Mouse (Mus musculus): ENCODE measurements around the gene Atp1a4. TPM values are rescaled to one million over a fixed set of nuclear protein-coding genes. Genes with fewer than 3 reads are reported as not detected.

Atp1a4 gene
- total and polyA plus RNA-seq, 2 experiments from 2014 or later, result not detected

- no peak overlapping the region for H3K9ac ChIP-seq
- no peak overlapping the region for H3K4me3 ChIP-seq (ENCODE audit: low read depth, low read length)
- WGBS, result 63% methylated on average over 5 of the region's 5 CpGs
- H3K36me3 ChIP-seq (ENCODE audit: insufficient read depth), result peaks cover 67% of the 10 kb centered on the region
- TF ChIP-seq CTCF (IDR thresholded peaks at IDR 0.05; ENCODE audit: low read depth), result no peak
- DNase-seq (no peak), ATAC-seq (no peak)
- H3K9me3 ChIP-seq (ENCODE audit: low read length), result no peaks in the 10 kb centered on the region
- H3K4me2 ChIP-seq (ENCODE audit: low read depth), result no peak overlapping the region
- no peaks in the 10 kb centered on the region for H3K27me3 ChIP-seq (ENCODE audit: insufficient read depth, low read length)
- H3K27ac ChIP-seq (ENCODE audit: low read depth, low read length), result no peak overlapping the region
- H3K4me1 ChIP-seq (ENCODE audit: insufficient read depth), result peaks cover 29% of the 10 kb centered on the region
Observed at GRCm38 (mm10) chr1:172197851-172198250, 60.4 kb downstream of the Atp1a4 start.

- ATAC-seq (no peak), DNase-seq (no peak)
- WGBS, result 85% methylated on average over 3 of the region's 3 CpGs
- Histone ChIP-seq H3K9ac (no peak overlapping the region), H3K4me1 (ENCODE audit: insufficient read depth) (peaks cover 22% of the 10 kb centered on the region), H3K4me3 (ENCODE audit: low read depth, low read length) (no peak overlapping the region), H3K9me3 (ENCODE audit: low read length) (no peaks in the 10 kb centered on the region), H3K27me3 (ENCODE audit: insufficient read depth, low read length) (no peaks in the 10 kb centered on the region), H3K36me3 (ENCODE audit: insufficient read depth) (peaks cover 72% of the 10 kb centered on the region), H3K4me2 (ENCODE audit: low read depth) (no peak overlapping the region), H3K27ac (ENCODE audit: low read depth, low read length) (no peak overlapping the region)
- TF ChIP-seq CTCF (IDR thresholded peaks at IDR 0.05; ENCODE audit: low read depth), result no peak
Observed at GRCm38 (mm10) chr1:172197146-172197545, 61.1 kb downstream of the Atp1a4 start.

GRCm38 (mm10) chr1:172194435-172194834 is 63.8 kb downstream of the Atp1a4 start:
- H3K36me3 ChIP-seq (ENCODE audit: insufficient read depth), result peaks cover 79% of the 10 kb centered on the region
- H3K9me3 ChIP-seq (ENCODE audit: low read length), result no peaks in the 10 kb centered on the region
- H3K27ac ChIP-seq (ENCODE audit: low read depth, low read length), result no peak overlapping the region
- 71% methylated on average over 8 of the region's 8 CpGs for WGBS
- H3K4me1 ChIP-seq (ENCODE audit: insufficient read depth), result no peaks in the 10 kb centered on the region
- no peak overlapping the region for H3K9ac ChIP-seq
- no peak overlapping the region for H3K4me3 ChIP-seq (ENCODE audit: low read depth, low read length)
- no peaks in the 10 kb centered on the region for H3K27me3 ChIP-seq (ENCODE audit: insufficient read depth, low read length)
- DNase-seq (no peak), ATAC-seq (no peak)
- no peak overlapping the region for H3K4me2 ChIP-seq (ENCODE audit: low read depth)
- TF ChIP-seq CTCF (IDR thresholded peaks at IDR 0.05; ENCODE audit: low read depth), result no peak

GRCm38 (mm10) chr1:172192217-172192616 is 66.0 kb downstream of the Atp1a4 start:
- Histone ChIP-seq H3K4me1 (ENCODE audit: insufficient read depth) (no peaks in the 10 kb centered on the region), H3K4me3 (ENCODE audit: low read depth, low read length) (no peak overlapping the region), H3K27me3 (ENCODE audit: insufficient read depth, low read length) (no peaks in the 10 kb centered on the region), H3K9ac (no peak overlapping the region), H3K4me2 (ENCODE audit: low read depth) (no peak overlapping the region), H3K9me3 (ENCODE audit: low read length) (no peaks in the 10 kb centered on the region), H3K27ac (ENCODE audit: low read depth, low read length) (no peak overlapping the region), H3K36me3 (ENCODE audit: insufficient read depth) (peaks cover 78% of the 10 kb centered on the region)
- ATAC-seq (no peak), DNase-seq (no peak)
- no peak for TF ChIP-seq CTCF (IDR thresholded peaks at IDR 0.05; ENCODE audit: low read depth)
- 83% methylated on average over 3 of the region's 3 CpGs for WGBS

- WGBS, result 82% methylated on average over 2 of the region's 2 CpGs
- no peaks in the 10 kb centered on the region for H3K27me3 ChIP-seq (ENCODE audit: insufficient read depth, low read length)
- H3K4me3 ChIP-seq (ENCODE audit: low read depth, low read length), result no peak overlapping the region
- peak; percentile 21; the same call in 1 of the 2 replicates for TF ChIP-seq CTCF (IDR thresholded peaks at IDR 0.05; ENCODE audit: low read depth)
- H3K36me3 ChIP-seq (ENCODE audit: insufficient read depth), result peaks cover 78% of the 10 kb centered on the region
- no peak overlapping the region for H3K27ac ChIP-seq (ENCODE audit: low read depth, low read length)
- H3K4me2 ChIP-seq (ENCODE audit: low read depth), result no peak overlapping the region
- DNase-seq (no peak), ATAC-seq (no peak)
- no peak overlapping the region for H3K9ac ChIP-seq
- no peaks in the 10 kb centered on the region for H3K9me3 ChIP-seq (ENCODE audit: low read length)
- no peaks in the 10 kb centered on the region for H3K4me1 ChIP-seq (ENCODE audit: insufficient read depth)
Observed at GRCm38 (mm10) chr1:172191578-172191977, 66.6 kb downstream of the Atp1a4 start.

GRCm38 (mm10) chr1:172188891-172189290 is 69.3 kb downstream of the Atp1a4 start:
- DNase-seq, result no peak
- no peak overlapping the region for H3K9ac ChIP-seq
- 70% methylated on average over 4 of the region's 4 CpGs for WGBS
- H3K27me3 ChIP-seq (ENCODE audit: insufficient read depth, low read length), result no peaks in the 10 kb centered on the region
- H3K9me3 ChIP-seq (ENCODE audit: low read length), result no peaks in the 10 kb centered on the region
- TF ChIP-seq CTCF (IDR thresholded peaks at IDR 0.05; ENCODE audit: low read depth), result peak; percentile 63
- no peak overlapping the region for H3K4me3 ChIP-seq (ENCODE audit: low read depth, low read length)
- no peak overlapping the region for H3K27ac ChIP-seq (ENCODE audit: low read depth, low read length)
- H3K4me2 ChIP-seq (ENCODE audit: low read depth), result no peak overlapping the region
- ATAC-seq, result no peak
- H3K4me1 ChIP-seq (ENCODE audit: insufficient read depth), result no peaks in the 10 kb centered on the region
- peaks cover 54% of the 10 kb centered on the region for H3K36me3 ChIP-seq (ENCODE audit: insufficient read depth)

- WGBS, result 92% methylated on average over 10 of the region's 10 CpGs
- H3K36me3 ChIP-seq (ENCODE audit: insufficient read depth), result peaks cover 46% of the 10 kb centered on the region
- ATAC-seq (no peak; the same call in 1 of the 2 replicates), DNase-seq (no peak)
- no peaks in the 10 kb centered on the region for H3K9me3 ChIP-seq (ENCODE audit: low read length)
- H3K4me2 ChIP-seq (ENCODE audit: low read depth), result no peak overlapping the region
- H3K27me3 ChIP-seq (ENCODE audit: insufficient read depth, low read length), result no peaks in the 10 kb centered on the region
- H3K27ac ChIP-seq (ENCODE audit: low read depth, low read length), result no peak overlapping the region
- TF ChIP-seq CTCF (IDR thresholded peaks at IDR 0.05; ENCODE audit: low read depth), result peak; percentile 44
- H3K4me3 ChIP-seq (ENCODE audit: low read depth, low read length), result no peak overlapping the region
- no peaks in the 10 kb centered on the region for H3K4me1 ChIP-seq (ENCODE audit: insufficient read depth)
- H3K9ac ChIP-seq, result no peak overlapping the region
Observed at GRCm38 (mm10) chr1:172186401-172187289, 71.6 kb downstream of the Atp1a4 start.
